Mouse (Mus musculus): ENCODE data around the gene Tbl2. TPM values are rescaled to one million over a fixed set of nuclear protein-coding genes. Genes with fewer than 3 reads are reported as not detected.

Gene Tbl2
- polyA plus RNA-seq, 1 experiment from 2014 or later, result 23.2 TPM

DNA sequence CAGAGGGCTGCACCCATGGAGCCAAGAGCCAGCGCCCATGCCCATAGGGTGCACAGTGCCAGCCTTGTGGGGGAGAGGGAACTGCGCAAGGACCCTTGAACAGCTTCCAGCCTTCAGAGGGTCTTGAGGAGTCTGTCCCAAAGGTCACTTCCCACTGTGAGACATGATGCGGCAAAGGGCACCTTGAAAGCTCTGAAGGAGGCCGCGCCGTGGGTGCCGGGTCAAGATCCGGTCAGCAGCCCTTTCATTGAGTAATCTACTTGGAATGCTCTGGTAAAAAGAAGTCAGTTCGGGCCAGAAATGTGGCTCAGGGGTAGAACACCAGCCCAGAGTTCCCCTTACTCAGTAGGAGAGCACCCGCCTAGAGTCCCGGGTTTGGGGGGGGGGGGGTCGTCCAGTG lies 35.7 kb upstream of the Tbl2 start:
- WGBS, result 91% methylated on average over 12 of the region's 12 CpGs
- no peaks in the 10 kb centered on the region for H3K36me3 ChIP-seq (ENCODE audit: control insufficient read depth, insufficient read depth, low read length)
- no peak overlapping the region for H3K9ac ChIP-seq (ENCODE audit: low read length)
- H3K27ac ChIP-seq (ENCODE audit: low read depth, low read length), result no peak overlapping the region
- H3K4me3 ChIP-seq (ENCODE audit: low read depth, low read length), result no peak overlapping the region
- H3K27me3 ChIP-seq (ENCODE audit: control insufficient read depth, insufficient read depth, low read length), result peaks cover 5% of the 10 kb centered on the region
- no peak for DNase-seq (ENCODE audit: low spot score)
- ATAC-seq (ENCODE audit: insufficient read depth, low FRiP score, low TSS enrichment), result no peak
- H3K4me1 ChIP-seq (ENCODE audit: control insufficient read depth, insufficient read depth, low read length), result no peaks in the 10 kb centered on the region
- H3K4me2 ChIP-seq (ENCODE audit: low read depth), result no peak overlapping the region
- H3K9me3 ChIP-seq (ENCODE audit: control insufficient read depth, low read length), result no peaks in the 10 kb centered on the region

DNA sequence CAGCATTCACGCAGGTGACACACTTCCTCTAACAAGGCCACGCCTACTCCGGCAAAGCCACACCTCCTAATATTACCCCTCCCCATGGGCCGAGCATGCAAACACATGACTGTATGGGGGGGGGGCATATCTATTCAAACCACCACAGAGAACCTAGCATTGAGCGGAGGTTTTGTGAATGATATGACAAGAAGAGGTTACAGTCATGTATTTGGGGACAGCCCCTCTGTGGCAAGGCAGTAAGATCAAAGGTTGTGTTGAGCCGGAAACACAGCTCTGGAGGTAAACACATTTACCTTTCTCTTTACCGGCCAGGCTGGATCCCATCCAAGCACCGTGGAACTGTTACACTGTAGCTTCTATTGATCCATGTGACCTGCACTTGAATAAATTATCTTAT lies 34.2 kb upstream of the Tbl2 start:
- H3K4me1 ChIP-seq (ENCODE audit: control insufficient read depth, insufficient read depth, low read length), result no peaks in the 10 kb centered on the region
- no peak overlapping the region for H3K27ac ChIP-seq (ENCODE audit: low read depth, low read length)
- WGBS, result 89% methylated on average over 8 of the region's 8 CpGs
- no peaks in the 10 kb centered on the region for H3K9me3 ChIP-seq (ENCODE audit: control insufficient read depth, low read length)
- DNase-seq (ENCODE audit: low spot score), result no peak
- H3K9ac ChIP-seq (ENCODE audit: low read length), result no peak overlapping the region
- H3K4me3 ChIP-seq (ENCODE audit: low read depth, low read length), result no peak overlapping the region
- no peak overlapping the region for H3K4me2 ChIP-seq (ENCODE audit: low read depth)
- peaks cover 2% of the 10 kb centered on the region; the same call in 1 of the 2 replicates for H3K27me3 ChIP-seq (ENCODE audit: control insufficient read depth, insufficient read depth, low read length)
- H3K36me3 ChIP-seq (ENCODE audit: control insufficient read depth, insufficient read depth, low read length), result no peaks in the 10 kb centered on the region
- ATAC-seq (ENCODE audit: insufficient read depth, low FRiP score, low TSS enrichment), result no peak

DNA sequence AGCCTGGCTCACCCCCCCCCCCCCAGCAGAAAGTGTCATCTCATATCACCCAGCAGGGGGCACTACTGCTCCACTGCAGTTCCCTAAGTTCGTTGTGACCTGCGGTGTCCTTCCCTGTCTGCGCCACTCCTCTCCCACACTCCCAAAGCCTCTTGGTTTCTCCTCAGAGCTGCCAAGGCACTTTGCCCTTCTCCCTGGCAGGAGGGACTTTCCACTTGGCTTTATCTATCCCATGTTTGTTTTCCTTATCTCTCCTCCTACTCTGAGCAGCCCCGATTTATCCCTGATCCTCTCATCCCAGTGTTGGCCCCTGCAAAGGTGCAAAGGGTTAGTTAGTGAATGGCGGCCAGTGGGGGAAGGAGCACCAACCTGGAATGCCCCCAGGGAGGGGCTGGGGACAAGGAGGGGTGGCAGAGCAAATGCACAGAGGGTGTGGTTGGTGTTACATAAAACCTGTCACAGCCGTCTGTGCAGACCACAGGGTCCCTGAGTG lies 30.8 kb upstream of the Tbl2 start:
- Histone ChIP-seq H3K27ac (ENCODE audit: low read depth, low read length) (no peak overlapping the region), H3K4me2 (ENCODE audit: low read depth) (no peak overlapping the region), H3K36me3 (ENCODE audit: control insufficient read depth, insufficient read depth, low read length) (no peaks in the 10 kb centered on the region), H3K9ac (ENCODE audit: low read length) (no peak overlapping the region), H3K4me3 (ENCODE audit: low read depth, low read length) (no peak overlapping the region), H3K27me3 (ENCODE audit: control insufficient read depth, insufficient read depth, low read length) (peaks cover 6% of the 10 kb centered on the region; the same call in 1 of the 2 replicates), H3K9me3 (ENCODE audit: control insufficient read depth, low read length) (no peaks in the 10 kb centered on the region), H3K4me1 (ENCODE audit: control insufficient read depth, insufficient read depth, low read length) (no peaks in the 10 kb centered on the region)
- DNase-seq (ENCODE audit: low spot score) (peak; percentile 65), ATAC-seq (ENCODE audit: insufficient read depth, low FRiP score, low TSS enrichment) (no peak)
- 36% methylated on average over 6 of the region's 6 CpGs for WGBS

DNA sequence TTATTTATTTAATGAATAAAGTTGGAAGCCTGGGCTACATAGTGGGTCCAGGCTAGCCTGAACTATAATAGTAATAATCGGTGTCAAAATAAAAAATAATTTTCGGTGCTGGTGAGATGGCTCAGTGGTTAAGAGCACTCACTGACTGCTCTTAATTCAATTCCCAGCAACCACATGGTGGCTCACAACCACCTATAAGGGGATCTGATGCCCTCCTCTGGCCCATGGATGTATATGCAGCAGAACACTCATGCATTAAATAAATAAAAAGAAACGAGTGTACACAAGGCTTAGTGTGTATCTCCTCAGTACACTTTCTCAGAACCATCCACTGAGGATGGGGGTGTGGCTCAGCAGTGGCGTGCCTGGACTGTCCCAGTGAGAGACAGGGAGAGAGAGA lies 28.7 kb upstream of the Tbl2 start:
- H3K9ac ChIP-seq (ENCODE audit: low read length), result no peak overlapping the region
- H3K4me1 ChIP-seq (ENCODE audit: control insufficient read depth, insufficient read depth, low read length), result no peaks in the 10 kb centered on the region
- 62% methylated on average over 4 of the region's 4 CpGs for WGBS
- H3K27me3 ChIP-seq (ENCODE audit: control insufficient read depth, insufficient read depth, low read length), result peaks cover 6% of the 10 kb centered on the region; the same call in 1 of the 2 replicates
- ATAC-seq (ENCODE audit: insufficient read depth, low FRiP score, low TSS enrichment) (no peak), DNase-seq (ENCODE audit: low spot score) (no peak)
- no peak overlapping the region for H3K4me3 ChIP-seq (ENCODE audit: low read depth, low read length)
- H3K4me2 ChIP-seq (ENCODE audit: low read depth), result no peak overlapping the region
- no peaks in the 10 kb centered on the region for H3K36me3 ChIP-seq (ENCODE audit: control insufficient read depth, insufficient read depth, low read length)
- H3K27ac ChIP-seq (ENCODE audit: low read depth, low read length), result no peak overlapping the region
- H3K9me3 ChIP-seq (ENCODE audit: control insufficient read depth, low read length), result no peaks in the 10 kb centered on the region

DNA sequence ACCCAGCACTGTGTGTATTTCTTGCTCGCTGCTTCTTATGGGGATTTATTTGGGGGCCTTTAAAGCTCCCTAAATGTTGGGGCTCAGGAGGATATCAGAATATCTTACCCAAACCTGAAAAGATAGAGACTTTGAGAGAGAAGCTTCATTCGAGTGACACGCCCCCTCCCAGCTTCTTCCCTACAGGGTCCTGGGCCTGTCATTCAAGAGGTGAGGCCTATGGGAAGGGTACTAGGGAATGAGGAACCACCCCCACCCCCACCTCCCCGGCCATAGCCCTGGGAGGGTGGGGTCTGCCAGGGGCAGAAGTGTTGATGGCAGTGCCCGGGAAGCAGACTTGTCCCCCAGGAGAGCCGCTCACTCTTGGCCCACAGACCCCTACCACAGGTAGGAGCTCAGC lies 23.3 kb upstream of the Tbl2 start:
- ATAC-seq (ENCODE audit: insufficient read depth, low FRiP score, low TSS enrichment) (no peak), DNase-seq (ENCODE audit: low spot score) (no peak)
- Histone ChIP-seq H3K4me2 (ENCODE audit: low read depth) (no peak overlapping the region), H3K27ac (ENCODE audit: low read depth, low read length) (no peak overlapping the region), H3K36me3 (ENCODE audit: control insufficient read depth, insufficient read depth, low read length) (no peaks in the 10 kb centered on the region), H3K27me3 (ENCODE audit: control insufficient read depth, insufficient read depth, low read length) (peaks cover 3% of the 10 kb centered on the region; the same call in 1 of the 2 replicates), H3K9ac (ENCODE audit: low read length) (no peak overlapping the region), H3K9me3 (ENCODE audit: control insufficient read depth, low read length) (no peaks in the 10 kb centered on the region), H3K4me3 (ENCODE audit: low read depth, low read length) (no peak overlapping the region), H3K4me1 (ENCODE audit: control insufficient read depth, insufficient read depth, low read length) (no peaks in the 10 kb centered on the region)
- WGBS, result 55% methylated on average over 6 of the region's 6 CpGs

DNA sequence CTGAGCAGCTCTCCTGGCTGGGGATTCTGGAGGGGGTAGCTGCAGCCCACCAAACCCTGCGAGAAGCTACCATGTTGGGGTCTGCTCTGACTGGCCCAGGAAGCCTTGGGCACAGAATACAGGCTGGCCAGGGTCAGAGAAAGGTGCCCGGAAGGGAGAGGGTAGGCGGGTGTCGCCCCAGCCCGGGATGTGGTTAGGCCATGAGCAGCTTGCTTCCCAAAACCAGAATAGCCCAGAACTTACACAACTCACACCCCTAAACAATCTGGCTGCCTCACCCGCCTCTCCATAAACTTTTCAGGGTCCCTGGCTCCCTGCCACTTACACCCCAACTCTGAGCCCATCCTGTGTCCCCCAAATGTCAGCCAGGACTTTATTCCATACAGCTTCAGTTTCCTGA lies 21.8 kb upstream of the Tbl2 start:
- Histone ChIP-seq H3K9me3 (ENCODE audit: control insufficient read depth, low read length) (no peaks in the 10 kb centered on the region), H3K27ac (ENCODE audit: low read depth, low read length) (no peak overlapping the region), H3K27me3 (ENCODE audit: control insufficient read depth, insufficient read depth, low read length) (peaks cover 3% of the 10 kb centered on the region), H3K4me2 (ENCODE audit: low read depth) (no peak overlapping the region), H3K9ac (ENCODE audit: low read length) (no peak overlapping the region), H3K4me3 (ENCODE audit: low read depth, low read length) (no peak overlapping the region), H3K4me1 (ENCODE audit: control insufficient read depth, insufficient read depth, low read length) (no peaks in the 10 kb centered on the region), H3K36me3 (ENCODE audit: control insufficient read depth, insufficient read depth, low read length) (no peaks in the 10 kb centered on the region)
- DNase-seq (ENCODE audit: low spot score) (no peak), ATAC-seq (ENCODE audit: insufficient read depth, low FRiP score, low TSS enrichment) (no peak)
- WGBS, result 77% methylated on average over 6 of the region's 6 CpGs

DNA sequence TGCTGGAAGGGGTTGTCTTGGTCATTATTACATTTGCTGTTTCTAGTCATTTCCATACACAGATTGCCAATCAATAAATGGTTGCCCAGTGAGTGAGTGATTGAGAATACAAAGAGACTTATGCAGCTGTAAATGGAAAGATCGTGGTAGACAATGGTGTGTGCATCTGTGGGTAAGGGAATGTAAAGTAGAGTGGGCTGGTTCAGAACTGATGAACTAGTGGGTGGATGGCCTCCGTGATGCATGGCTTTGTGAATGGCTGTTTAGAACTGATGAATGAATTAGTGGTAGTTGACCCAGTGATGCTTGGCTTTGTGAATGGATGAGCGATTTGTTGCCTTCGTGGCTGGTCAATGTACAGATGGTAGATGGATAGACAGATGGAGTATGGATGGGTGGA lies 19.7 kb upstream of the Tbl2 start:
- ATAC-seq (ENCODE audit: insufficient read depth, low FRiP score, low TSS enrichment) (no peak), DNase-seq (ENCODE audit: low spot score) (no peak)
- H3K4me1 ChIP-seq (ENCODE audit: control insufficient read depth, insufficient read depth, low read length), result 0 out of 2 replicates have a peak, but pooled peaks cover 4% of the 10 kb centered on the region
- no peaks in the 10 kb centered on the region for H3K9me3 ChIP-seq (ENCODE audit: control insufficient read depth, low read length)
- no peak overlapping the region for H3K9ac ChIP-seq (ENCODE audit: low read length)
- H3K4me3 ChIP-seq (ENCODE audit: low read depth, low read length), result no peak overlapping the region
- H3K27me3 ChIP-seq (ENCODE audit: control insufficient read depth, insufficient read depth, low read length), result peaks cover 19% of the 10 kb centered on the region
- WGBS, result 83% methylated on average over 4 of the region's 4 CpGs
- H3K4me2 ChIP-seq (ENCODE audit: low read depth), result no peak overlapping the region
- H3K27ac ChIP-seq (ENCODE audit: low read depth, low read length), result no peak overlapping the region
- no peaks in the 10 kb centered on the region for H3K36me3 ChIP-seq (ENCODE audit: control insufficient read depth, insufficient read depth, low read length)

DNA sequence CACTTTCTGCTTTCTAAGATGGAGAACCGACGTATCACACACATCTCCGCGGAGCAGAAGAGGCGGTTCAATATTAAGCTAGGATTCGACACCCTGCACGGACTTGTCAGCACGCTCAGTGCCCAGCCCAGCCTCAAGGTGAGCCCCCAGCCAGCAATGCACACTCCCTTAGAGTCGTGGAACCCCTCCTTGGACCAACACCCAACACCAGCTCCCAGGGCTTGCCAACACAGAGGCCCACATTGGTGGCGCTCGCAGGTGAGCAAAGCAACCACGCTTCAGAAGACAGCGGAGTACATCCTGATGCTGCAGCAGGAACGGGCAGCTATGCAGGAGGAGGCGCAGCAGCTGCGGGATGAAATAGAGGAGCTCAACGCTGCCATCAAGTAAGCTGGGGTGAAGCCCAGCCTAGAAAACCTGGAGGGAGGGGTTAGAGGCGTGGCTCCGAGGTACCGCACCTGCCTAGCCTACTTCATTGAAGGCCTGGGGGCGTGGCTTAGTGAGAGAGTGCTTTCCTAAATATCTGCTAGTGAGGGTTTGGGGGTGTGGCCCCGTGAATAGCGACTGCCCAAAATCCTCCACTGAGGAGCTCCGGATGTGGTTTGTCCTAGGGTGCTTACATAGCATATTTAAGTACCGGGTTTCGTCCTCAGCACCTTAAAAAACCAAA lies 15.6 kb upstream of the Tbl2 start:
- 8% methylated on average over 26 of the region's 26 CpGs for WGBS
- Histone ChIP-seq H3K4me1 (ENCODE audit: control insufficient read depth, insufficient read depth, low read length) (0 out of 2 replicates have a peak, but pooled peaks cover 4% of the 10 kb centered on the region), H3K9ac (ENCODE audit: low read length) (no peak overlapping the region), H3K4me2 (ENCODE audit: low read depth) (peak overlapping the region; percentile 20; the same call in 1 of the 2 replicates), H3K36me3 (ENCODE audit: control insufficient read depth, insufficient read depth, low read length) (no peaks in the 10 kb centered on the region), H3K27me3 (ENCODE audit: control insufficient read depth, insufficient read depth, low read length) (peaks cover 19% of the 10 kb centered on the region), H3K27ac (ENCODE audit: low read depth, low read length) (no peak overlapping the region), H3K4me3 (ENCODE audit: low read depth, low read length) (no peak overlapping the region), H3K9me3 (ENCODE audit: control insufficient read depth, low read length) (no peaks in the 10 kb centered on the region)
- DNase-seq (ENCODE audit: low spot score) (peak; percentile 24), ATAC-seq (ENCODE audit: insufficient read depth, low FRiP score, low TSS enrichment) (no peak)

DNA sequence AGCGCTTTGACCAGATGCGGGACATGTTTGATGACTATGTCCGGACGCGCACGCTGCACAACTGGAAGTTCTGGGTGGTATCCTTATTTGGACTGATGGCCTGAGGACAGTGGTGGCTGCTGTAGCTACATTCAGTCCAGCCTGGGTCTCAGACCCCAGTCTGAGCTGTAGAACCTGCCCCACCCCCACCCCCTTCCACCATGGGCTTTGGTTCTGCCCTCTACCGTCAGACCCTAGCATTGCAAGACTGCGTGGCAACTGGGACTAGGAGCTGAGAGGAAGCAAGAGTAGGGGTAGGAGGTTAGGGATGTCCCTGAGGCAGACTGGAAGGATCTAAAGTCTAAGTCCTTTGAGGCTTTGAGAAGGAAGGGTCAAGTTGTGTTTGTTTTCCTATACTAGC lies 14.9 kb upstream of the Tbl2 start:
- WGBS, result 4% methylated on average over 8 of the region's 8 CpGs
- no peak overlapping the region for H3K4me3 ChIP-seq (ENCODE audit: low read depth, low read length)
- H3K36me3 ChIP-seq (ENCODE audit: control insufficient read depth, insufficient read depth, low read length), result no peaks in the 10 kb centered on the region
- 0 out of 2 replicates have a peak overlapping the region, but pooled peaks have one; percentile 12 for H3K4me2 ChIP-seq (ENCODE audit: low read depth)
- no peak overlapping the region for H3K9ac ChIP-seq (ENCODE audit: low read length)
- no peaks in the 10 kb centered on the region for H3K9me3 ChIP-seq (ENCODE audit: control insufficient read depth, low read length)
- peak; percentile 49 for DNase-seq (ENCODE audit: low spot score)
- H3K27me3 ChIP-seq (ENCODE audit: control insufficient read depth, insufficient read depth, low read length), result peaks cover 19% of the 10 kb centered on the region
- no peak for ATAC-seq (ENCODE audit: insufficient read depth, low FRiP score, low TSS enrichment)
- no peak overlapping the region for H3K27ac ChIP-seq (ENCODE audit: low read depth, low read length)
- H3K4me1 ChIP-seq (ENCODE audit: control insufficient read depth, insufficient read depth, low read length), result 0 out of 2 replicates have a peak, but pooled peaks cover 4% of the 10 kb centered on the region
